Mouse (Mus musculus) bone marrow macrophage, adult 2 months (primary cell): ENCODE measurements at regions not wholly inside any gene's neighbourhood (a gene's known extent, or its start where the extent isn't known, plus 50 kb on each side); places are given as distances from the start of the nearest gene placed in this dataset.

Source experiments
- CTCF ChIP-seq: IDR thresholded peaks from 2 replicates; pipeline ENCODE4 v1.5.1; 2012; ENCODE audit warnings: low read depth, mild to moderate bottlenecking, low read length, moderate library complexity
- POLR2A ChIP-seq: IDR thresholded peaks from 2 replicates; pipeline ENCODE4 v1.6.1; 2012; ENCODE audit warnings: mild to moderate bottlenecking, low read depth, low read length, borderline replicate concordance

DNA sequence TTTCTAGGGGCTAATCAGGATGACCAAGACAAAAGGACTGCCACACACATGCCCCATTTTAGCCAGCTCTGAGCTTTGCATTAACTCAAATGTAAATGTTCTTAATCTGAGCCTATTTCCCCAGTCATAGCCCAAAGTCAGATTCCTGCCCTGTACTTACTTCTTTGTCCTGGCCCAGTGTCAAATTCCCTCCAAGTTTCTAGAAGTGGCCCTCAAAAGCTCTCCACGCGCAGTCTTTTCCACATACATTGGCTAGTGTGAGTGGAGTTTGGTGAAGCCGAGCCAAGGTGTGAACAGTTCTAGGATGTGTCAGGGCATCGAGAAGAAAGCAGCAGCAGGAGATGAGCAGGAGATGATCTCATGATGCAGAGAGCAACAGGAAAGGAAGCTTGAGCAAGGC is 197.1 kb upstream of the Gmds start:
- TF ChIP-seq POLR2A (no peak), CTCF (no peak)
